Mouse (Mus musculus) NIH3T3 (cell line): ENCODE data around the gene Prkd1.

Experiments
- DNase-seq: peaks from one replicate; pipeline ENCODE4 v3.0.0-alpha.2; 2012; ENCODE audit warnings: low read depth

Gene Prkd1

GRCm38 (mm10) chr12:50558231-50558630 is 90.7 kb downstream of the Prkd1 start:
- DNase-seq = peak; percentile 14

- DNase-seq = no peak
These were observed 94.7 kb downstream of the Prkd1 start for GRCm38 (mm10) chr12:50554214-50554613.

- DNase-seq = peak; percentile 53
These were observed 98.9 kb downstream of the Prkd1 start for GRCm38 (mm10) chr12:50549860-50550555.

GRCm38 (mm10) chr12:50546394-50546793 is 102.5 kb downstream of the Prkd1 start:
- peak; percentile 78 for DNase-seq

GRCm38 (mm10) chr12:50545610-50545919 is 103.3 kb downstream of the Prkd1 start:
- no peak for DNase-seq

- DNase-seq = peak; percentile 73
These were observed 103.9 kb downstream of the Prkd1 start for GRCm38 (mm10) chr12:50544855-50545609.

DNA sequence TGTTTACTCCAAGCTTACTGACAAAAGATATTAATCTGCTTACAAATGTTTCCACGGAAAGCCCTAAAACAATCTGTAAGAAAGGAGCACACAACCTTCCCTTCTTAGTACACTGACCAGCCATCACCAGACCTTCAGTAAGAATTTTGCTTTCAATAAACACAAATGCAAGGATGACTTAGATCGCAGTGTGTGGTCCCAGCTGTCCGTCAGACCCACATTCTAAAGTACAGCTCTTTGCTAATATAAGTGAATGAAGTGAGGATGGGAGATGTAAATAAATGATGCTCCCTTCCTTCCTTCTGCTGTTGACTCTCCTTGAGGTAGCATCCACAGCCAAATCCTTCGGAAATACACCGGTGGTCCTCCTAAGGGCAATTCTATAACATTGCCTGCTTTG is 108.1 kb downstream of the Prkd1 start:
- no peak for DNase-seq

- DNase-seq = no peak
These were observed 110.5 kb downstream of the Prkd1 start for GRCm38 (mm10) chr12:50538296-50538965.

DNA sequence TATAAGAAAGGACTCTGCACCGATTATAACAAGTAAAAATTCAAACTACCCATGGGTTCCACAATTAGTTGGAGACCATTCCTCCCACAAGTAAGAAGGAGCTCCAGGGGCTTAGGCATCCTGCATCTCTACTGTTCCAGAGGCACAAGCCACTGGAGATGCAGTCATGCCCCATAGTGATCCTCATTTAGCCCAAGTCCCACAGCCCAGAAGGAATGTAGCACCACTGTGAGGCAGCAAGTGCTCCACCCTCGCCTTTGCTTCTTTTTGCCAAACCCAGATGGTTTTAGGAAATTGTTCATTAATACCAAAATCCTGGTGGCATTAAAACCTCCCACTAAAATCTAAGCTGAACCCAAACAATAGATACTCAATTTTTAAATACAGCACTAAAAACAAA is 111.1 kb downstream of the Prkd1 start:
- no peak for DNase-seq

- no peak for DNase-seq
These were observed 111.9 kb downstream of the Prkd1 start for GRCm38 (mm10) chr12:50537006-50537405.

DNA sequence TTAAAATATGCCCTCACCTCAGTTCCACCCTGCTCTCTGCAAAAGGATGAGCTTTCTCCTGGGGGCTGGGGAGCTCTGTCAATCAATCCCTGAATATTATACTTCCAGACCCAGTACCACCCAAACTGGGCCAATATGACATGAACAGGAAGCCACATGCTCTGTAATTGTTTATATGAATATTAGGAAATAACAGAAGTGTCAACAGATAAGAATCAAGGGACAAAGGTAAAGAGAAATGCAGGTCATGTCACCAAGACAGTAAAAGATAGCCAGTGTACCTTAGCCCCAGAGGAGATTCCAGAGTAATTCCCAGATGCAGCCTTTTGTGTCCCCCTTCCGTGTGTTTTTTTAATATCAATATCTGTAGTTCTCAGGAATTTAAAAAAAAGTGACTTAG is 120.3 kb downstream of the Prkd1 start:
- no peak for DNase-seq

GRCm38 (mm10) chr12:50524061-50524460 is 124.8 kb downstream of the Prkd1 start:
- peak; percentile 71 for DNase-seq

GRCm38 (mm10) chr12:50514526-50514925 is 134.4 kb downstream of the Prkd1 start:
- peak; percentile 78 for DNase-seq

GRCm38 (mm10) chr12:50511486-50512225 is 137.2 kb downstream of the Prkd1 start:
- no peak for DNase-seq

DNA sequence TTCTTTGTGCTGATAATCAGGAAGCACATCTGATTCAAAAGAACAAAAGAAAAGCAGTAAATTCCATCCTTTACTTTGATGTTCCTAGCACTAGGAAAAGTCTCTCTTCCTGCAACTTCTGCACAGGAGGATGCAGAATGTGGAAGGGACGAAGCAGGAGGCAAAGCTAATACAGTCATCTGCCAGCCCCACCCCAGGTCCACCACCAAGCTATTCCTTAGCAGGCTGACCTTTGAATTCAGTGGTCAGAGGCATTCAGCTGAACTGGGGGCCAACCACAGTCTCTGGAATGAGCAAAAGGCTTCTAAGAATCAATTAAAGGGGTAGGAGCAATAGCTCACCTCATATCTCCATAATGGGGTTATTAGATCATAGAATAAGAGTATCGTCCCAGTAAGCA is 140.1 kb downstream of the Prkd1 start:
- no peak for DNase-seq

- DNase-seq = no peak
These were observed 148.9 kb downstream of the Prkd1 start for GRCm38 (mm10) chr12:50499796-50500504.

DNA sequence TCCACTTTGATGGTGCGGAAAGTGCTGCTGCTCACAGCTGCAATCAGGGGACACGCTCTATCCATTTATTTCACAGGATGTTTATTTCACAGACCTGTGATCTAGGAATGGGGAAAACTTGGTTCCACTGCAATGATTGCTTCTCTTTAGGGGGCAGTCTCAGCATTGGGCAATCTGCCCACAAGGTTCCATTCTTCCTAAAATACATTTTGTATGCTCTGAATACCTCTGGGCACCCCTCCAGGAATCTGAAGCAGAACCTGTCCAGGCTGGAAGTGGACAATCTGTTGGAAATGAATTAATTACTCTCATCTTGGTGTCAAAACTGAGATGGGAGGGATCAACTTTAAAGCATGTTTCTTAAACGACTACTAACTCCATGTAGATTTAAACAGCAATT is 152.9 kb downstream of the Prkd1 start:
- DNase-seq = peak; percentile 6

DNA sequence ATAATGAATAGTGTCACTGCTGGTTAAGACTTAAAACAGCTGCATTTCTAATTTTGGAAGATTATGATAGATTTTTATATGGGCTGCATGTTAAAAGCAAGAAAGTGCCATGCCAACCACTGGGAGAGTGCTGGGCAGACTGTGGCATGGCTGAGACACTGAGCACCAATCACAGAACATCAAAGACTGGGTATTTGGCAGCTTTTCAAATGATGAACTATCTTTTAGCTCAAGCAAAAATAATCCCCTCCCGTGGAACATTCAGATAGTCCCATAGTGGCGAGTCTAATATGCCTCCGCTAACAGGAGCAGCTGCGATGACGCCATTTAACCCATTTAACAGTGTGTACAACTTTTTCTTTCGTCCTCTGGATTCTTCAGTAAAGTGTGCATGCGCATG is 169.1 kb downstream of the Prkd1 start:
- no peak for DNase-seq

- no peak for DNase-seq
These were observed 191.7 kb downstream of the Prkd1 start for GRCm38 (mm10) chr12:50457151-50457550.

- no peak for DNase-seq
These were observed 197.1 kb downstream of the Prkd1 start for GRCm38 (mm10) chr12:50451761-50452160.

GRCm38 (mm10) chr12:50436660-50437059 is 212.2 kb downstream of the Prkd1 start:
- DNase-seq = no peak
